Mouse (Mus musculus) hindbrain, embryonic 13.5 days (tissue): ENCODE results near the gene Ror2. TPM values are rescaled to one million over a fixed set of nuclear protein-coding genes. Genes with fewer than 3 reads are reported as not detected.
A peak's percentile ranks its signal among the peaks of the same experiment; 100 is the strongest.

Experiments used
- ATAC-seq: fragments of 200-750 bp; cut with Nextera tagmentation; 2 replicates; pipeline ENCODE4 v1.8.0; 2017; ENCODE audit warnings: moderate TSS enrichment; ENCODE audit not compliant: low FRiP score
- H3K27ac ChIP-seq: fragments of 300-500 bp; sonication (generic); 2 replicates; pipeline ENCODE4 v1.5.1; 2015; ENCODE audit warnings: inconsistent platforms, mild to moderate bottlenecking, moderate library complexity
- H3K27me3 ChIP-seq: fragments of 300-500 bp; sonication (generic); 2 replicates; pipeline ENCODE4 v1.6.1; 2015; ENCODE audit warnings: mild to moderate bottlenecking, inconsistent platforms
- H3K36me3 ChIP-seq: fragments of 300-500 bp; sonication (generic); 2 replicates; pipeline ENCODE4 v1.6.1; 2015; ENCODE audit warnings: mild to moderate bottlenecking, inconsistent platforms
- H3K4me1 ChIP-seq: fragments of 300-500 bp; sonication (generic); replicated peaks from 2 replicates; pipeline ENCODE4 v1.6.1; 2015; ENCODE audit warnings: inconsistent platforms
- H3K4me2 ChIP-seq: fragments of 300-500 bp; sonication (generic); 2 replicates; pipeline ENCODE4 v1.6.1; 2015; ENCODE audit warnings: inconsistent platforms, mild to moderate bottlenecking, moderate library complexity
- H3K4me3 ChIP-seq: fragments of 300-500 bp; sonication (generic); 2 replicates; pipeline ENCODE4 v1.5.1; 2015; ENCODE audit warnings: mild to moderate bottlenecking, inconsistent platforms
- H3K9ac ChIP-seq: fragments of 300-500 bp; sonication (generic); 2 replicates; pipeline ENCODE4 v1.6.1; 2015; ENCODE audit warnings: mild to moderate bottlenecking, inconsistent platforms
- H3K9me3 ChIP-seq: fragments of 300-500 bp; sonication (generic); 2 replicates; pipeline ENCODE4 v1.6.1; 2016; ENCODE audit warnings: inconsistent platforms
- WGBS: fragments of 180-500 bp; shearing (Covaris S2); methylation state at CpG from one replicate; pipeline ENCODE4 v1.1.7; 2015; 5-methylcytosine and 5-hydroxymethylcytosine counted together
- polyA plus RNA-seq: library from polyadenylated mRNA; unstranded; fragments of >200 nt; fragmentation: Nextera tagmentation; extraction: Ambion mirVana; gene quantifications from 2 replicates; pipeline ENCODE4 v1.2.1, GENCODE M21; 2015

Ror2 gene
- polyA plus RNA-seq, 1 experiment from 2014 or later, result 3.5 TPM

DNA sequence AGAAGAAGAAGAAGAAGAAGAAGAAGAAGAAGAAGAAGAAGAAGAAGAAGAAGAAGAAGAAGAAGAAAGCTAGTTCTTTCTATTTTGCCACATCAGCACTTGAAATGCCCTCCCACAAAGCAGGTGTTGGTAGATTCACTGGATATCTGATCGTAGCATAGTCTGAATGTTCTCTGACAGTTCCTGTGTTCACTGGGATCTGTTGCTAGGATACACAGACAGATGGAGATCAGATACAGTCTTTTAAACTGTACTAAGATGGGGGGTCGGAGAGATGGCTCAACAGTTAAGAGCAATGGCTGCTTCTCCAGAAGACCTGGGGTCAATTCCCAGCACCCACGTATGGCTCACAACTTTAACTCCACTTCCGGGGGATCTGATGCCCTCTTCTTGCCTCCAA lies 85.8 kb downstream of the Ror2 start:
- WGBS, result 78% methylated on average over 4 of the region's 4 CpGs
- no peaks in the 10 kb centered on the region for H3K27me3 ChIP-seq

DNA sequence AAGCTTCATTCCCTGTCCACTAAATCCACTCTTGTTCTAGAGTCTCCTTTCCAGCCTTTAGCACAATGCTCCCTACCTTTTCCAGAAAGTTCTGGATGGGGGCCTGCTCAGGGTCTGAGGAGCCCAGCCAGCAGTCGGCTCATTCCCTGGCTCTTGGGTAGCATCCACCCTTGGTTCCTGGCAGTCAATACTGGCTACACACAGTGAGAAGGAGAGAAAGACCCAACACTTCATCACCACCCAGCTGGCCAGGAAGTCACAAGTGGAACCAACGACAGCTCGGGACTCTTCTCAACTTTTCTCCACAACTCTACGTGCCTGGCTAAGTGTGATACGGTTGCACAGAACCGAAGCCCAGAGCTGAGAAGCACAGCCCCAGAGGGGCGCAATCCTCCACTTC lies 86.7 kb downstream of the Ror2 start:
- H3K27me3 ChIP-seq, result no peaks in the 10 kb centered on the region
- H3K4me1 ChIP-seq, result peaks cover 26% of the 10 kb centered on the region
- H3K9ac ChIP-seq, result no peak overlapping the region
- H3K36me3 ChIP-seq, result no peaks in the 10 kb centered on the region
- no peak for ATAC-seq
- WGBS, result 94% methylated on average over 7 of the region's 7 CpGs
- H3K4me3 ChIP-seq, result no peak overlapping the region
- no peak overlapping the region for H3K4me2 ChIP-seq
- no peaks in the 10 kb centered on the region for H3K9me3 ChIP-seq
- no peak overlapping the region for H3K27ac ChIP-seq

More for the DNA sequence above, 85.8 kb downstream of the Ror2 start:
- H3K4me3 ChIP-seq, result no peak overlapping the region
- H3K36me3 ChIP-seq, result no peaks in the 10 kb centered on the region
- no peaks in the 10 kb centered on the region for H3K9me3 ChIP-seq
- no peak overlapping the region for H3K27ac ChIP-seq
- H3K4me1 ChIP-seq, result peaks cover 30% of the 10 kb centered on the region
- no peak for ATAC-seq
- no peak overlapping the region for H3K9ac ChIP-seq
- no peak overlapping the region for H3K4me2 ChIP-seq

DNA sequence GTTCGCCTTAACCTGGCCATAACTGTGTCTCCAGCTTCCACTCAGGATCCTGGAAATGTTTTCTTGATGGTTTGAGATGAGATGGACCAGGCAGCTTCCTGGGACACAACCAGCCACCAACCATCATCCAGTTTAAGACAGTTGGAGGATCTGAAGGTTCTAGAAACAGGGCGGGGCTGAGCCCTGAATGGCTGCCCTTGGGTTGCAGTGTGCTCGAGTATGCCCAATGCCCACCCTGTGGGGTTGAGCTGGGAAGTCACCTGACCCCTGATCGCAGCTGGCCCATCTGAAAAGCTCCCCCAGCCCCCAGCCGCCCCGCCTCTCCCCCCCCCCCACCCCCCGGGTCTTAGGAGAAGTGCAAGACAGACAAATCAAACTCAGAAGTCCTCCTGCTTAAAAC lies 89.2 kb downstream of the Ror2 start:
- Histone ChIP-seq H3K36me3 (no peaks in the 10 kb centered on the region), H3K4me1 (peaks cover 25% of the 10 kb centered on the region), H3K27me3 (no peaks in the 10 kb centered on the region), H3K4me2 (no peak overlapping the region), H3K4me3 (no peak overlapping the region), H3K9ac (no peak overlapping the region), H3K27ac (no peak overlapping the region), H3K9me3 (no peaks in the 10 kb centered on the region)
- no peak for ATAC-seq
- 69% methylated on average over 7 of the region's 7 CpGs for WGBS

GRCm38 (mm10) chr13:53195951-53196677 lies 89.8 kb downstream of the Ror2 start:
- no peak overlapping the region for H3K9ac ChIP-seq
- no peaks in the 10 kb centered on the region for H3K9me3 ChIP-seq
- WGBS, result 81% methylated on average over 6 of the region's 6 CpGs
- no peak overlapping the region for H3K4me2 ChIP-seq
- ATAC-seq, result no peak
- H3K36me3 ChIP-seq, result no peaks in the 10 kb centered on the region
- H3K4me3 ChIP-seq, result no peak overlapping the region
- H3K27ac ChIP-seq, result no peak overlapping the region
- no peaks in the 10 kb centered on the region for H3K27me3 ChIP-seq
- H3K4me1 ChIP-seq, result peaks cover 20% of the 10 kb centered on the region

DNA sequence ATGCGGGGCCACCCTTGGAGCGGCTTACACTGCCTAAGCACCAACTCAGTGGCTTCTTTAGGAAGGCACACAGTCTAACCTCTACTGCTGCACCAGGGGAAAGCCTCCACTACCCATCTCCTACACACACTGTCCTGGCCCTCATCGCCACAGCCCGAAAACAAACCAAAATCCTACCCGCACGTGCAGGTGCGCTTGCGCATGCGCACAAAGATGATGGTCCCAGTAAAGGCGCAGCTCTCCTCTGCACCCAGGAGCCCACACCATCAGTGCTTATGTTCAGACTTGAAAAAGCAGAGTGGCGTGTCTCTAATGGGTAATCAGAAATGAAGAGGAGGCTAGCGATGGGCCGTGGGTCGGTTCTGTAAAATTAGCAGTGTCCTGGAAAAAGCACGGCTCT lies 91.6 kb downstream of the Ror2 start:
- 91% methylated on average over 15 of the region's 15 CpGs for WGBS
- no peak overlapping the region for H3K4me3 ChIP-seq
- H3K9me3 ChIP-seq, result no peaks in the 10 kb centered on the region
- no peak overlapping the region for H3K4me2 ChIP-seq
- H3K27me3 ChIP-seq, result no peaks in the 10 kb centered on the region
- peaks cover 14% of the 10 kb centered on the region; the same call in 1 of the 2 replicates for H3K4me1 ChIP-seq
- H3K36me3 ChIP-seq, result no peaks in the 10 kb centered on the region
- H3K27ac ChIP-seq, result no peak overlapping the region
- no peak for ATAC-seq
- H3K9ac ChIP-seq, result no peak overlapping the region

GRCm38 (mm10) chr13:53193713-53194112 lies 92.2 kb downstream of the Ror2 start:
- Histone ChIP-seq H3K36me3 (no peaks in the 10 kb centered on the region), H3K9ac (no peak overlapping the region), H3K9me3 (no peaks in the 10 kb centered on the region), H3K4me2 (no peak overlapping the region), H3K4me1 (peaks cover 14% of the 10 kb centered on the region; the same call in 1 of the 2 replicates), H3K27me3 (no peaks in the 10 kb centered on the region), H3K27ac (no peak overlapping the region), H3K4me3 (no peak overlapping the region)
- no peak for ATAC-seq
- WGBS, result 64% methylated on average over 6 of the region's 6 CpGs

DNA sequence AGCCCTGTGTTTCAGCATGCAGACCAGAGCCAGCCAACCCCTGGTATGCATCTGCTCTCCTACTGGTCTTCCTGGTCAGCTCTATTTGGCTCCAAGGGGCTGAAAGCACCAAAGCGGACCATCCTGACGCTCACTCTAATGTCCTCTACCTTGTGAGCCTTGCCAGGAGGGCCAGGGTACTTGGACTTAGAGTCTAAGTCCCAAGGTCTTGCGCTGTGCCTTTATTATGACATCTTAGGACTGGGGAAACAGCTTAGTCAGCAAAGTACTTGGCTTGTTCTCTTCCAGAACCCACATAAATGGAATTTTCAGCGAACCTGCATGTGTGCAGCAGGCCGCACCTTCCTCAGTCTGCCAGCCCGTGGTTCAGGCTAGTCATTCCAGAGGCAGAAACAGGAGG lies 93.6 kb downstream of the Ror2 start:
- peaks cover 9% of the 10 kb centered on the region; the same call in 1 of the 2 replicates for H3K4me1 ChIP-seq
- WGBS, result 94% methylated on average over 6 of the region's 6 CpGs
- ATAC-seq, result no peak
- H3K4me3 ChIP-seq, result no peak overlapping the region
- H3K9me3 ChIP-seq, result no peaks in the 10 kb centered on the region
- no peak overlapping the region for H3K4me2 ChIP-seq
- no peaks in the 10 kb centered on the region for H3K36me3 ChIP-seq
- H3K27me3 ChIP-seq, result no peaks in the 10 kb centered on the region
- H3K9ac ChIP-seq, result no peak overlapping the region
- H3K27ac ChIP-seq, result no peak overlapping the region

- ATAC-seq, result no peak
- 72% methylated on average over 7 of the region's 7 CpGs for WGBS
Observed at GRCm38 (mm10) chr13:53191657-53192056, 94.3 kb downstream of the Ror2 start.

GRCm38 (mm10) chr13:53188935-53189334 lies 97.0 kb downstream of the Ror2 start:
- Histone ChIP-seq H3K4me3 (no peak overlapping the region), H3K9ac (no peak overlapping the region), H3K4me1 (0 out of 2 replicates have a peak, but pooled peaks cover 4% of the 10 kb centered on the region), H3K9me3 (no peaks in the 10 kb centered on the region), H3K27ac (no peak overlapping the region), H3K36me3 (no peaks in the 10 kb centered on the region), H3K27me3 (no peaks in the 10 kb centered on the region), H3K4me2 (no peak overlapping the region)
- no peak for ATAC-seq
- WGBS, result 82% methylated on average over 10 of the region's 10 CpGs

More at GRCm38 (mm10) chr13:53191657-53192056, 94.3 kb downstream of the Ror2 start:
- H3K27ac ChIP-seq, result no peak overlapping the region
- no peaks in the 10 kb centered on the region for H3K9me3 ChIP-seq
- peaks cover 6% of the 10 kb centered on the region; the same call in 1 of the 2 replicates for H3K4me1 ChIP-seq
- no peak overlapping the region for H3K4me3 ChIP-seq
- H3K36me3 ChIP-seq, result no peaks in the 10 kb centered on the region
- H3K9ac ChIP-seq, result no peak overlapping the region
- H3K27me3 ChIP-seq, result no peaks in the 10 kb centered on the region
- H3K4me2 ChIP-seq, result no peak overlapping the region

DNA sequence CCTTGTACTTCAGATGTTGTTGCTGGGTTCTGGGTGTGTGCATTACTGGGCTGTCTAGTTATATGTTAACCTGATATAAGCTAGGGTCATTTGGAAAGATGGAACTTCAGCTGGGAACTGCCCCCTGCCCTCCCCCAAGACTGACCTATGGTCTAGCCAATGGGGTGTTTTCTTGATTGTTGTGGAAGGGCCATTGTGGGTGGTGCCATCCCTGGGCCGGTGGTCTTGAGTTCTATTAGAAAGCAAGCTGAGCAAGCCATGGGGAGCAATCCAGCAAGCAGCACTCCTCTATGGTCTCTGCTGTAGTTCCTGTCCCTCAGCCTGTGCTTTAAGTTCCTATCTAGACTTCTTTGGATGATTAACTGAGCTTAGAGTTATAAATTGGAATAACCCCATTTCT lies 101.1 kb downstream of the Ror2 start:
- H3K4me1 ChIP-seq, result no peaks in the 10 kb centered on the region
- H3K27ac ChIP-seq, result no peak overlapping the region
- no peaks in the 10 kb centered on the region for H3K27me3 ChIP-seq
- H3K9ac ChIP-seq, result no peak overlapping the region
- WGBS, result 92% methylated on average over 1 of the region's 1 CpGs
- ATAC-seq, result no peak
- no peaks in the 10 kb centered on the region for H3K36me3 ChIP-seq
- H3K4me2 ChIP-seq, result no peak overlapping the region
- H3K4me3 ChIP-seq, result no peak overlapping the region
- no peaks in the 10 kb centered on the region for H3K9me3 ChIP-seq

- Histone ChIP-seq H3K4me3 (no peak overlapping the region), H3K9me3 (no peaks in the 10 kb centered on the region), H3K27ac (no peak overlapping the region), H3K36me3 (no peaks in the 10 kb centered on the region), H3K4me2 (no peak overlapping the region), H3K27me3 (no peaks in the 10 kb centered on the region), H3K4me1 (peaks cover 4% of the 10 kb centered on the region), H3K9ac (no peak overlapping the region)
- ATAC-seq, result no peak
- 56% methylated on average over 5 of the region's 5 CpGs for WGBS
Observed at GRCm38 (mm10) chr13:53184149-53184548, 101.8 kb downstream of the Ror2 start.

GRCm38 (mm10) chr13:53183161-53183577 lies 102.8 kb downstream of the Ror2 start:
- no peak for ATAC-seq
- Histone ChIP-seq H3K4me1 (peaks cover 14% of the 10 kb centered on the region), H3K9me3 (no peaks in the 10 kb centered on the region), H3K27me3 (no peaks in the 10 kb centered on the region), H3K36me3 (no peaks in the 10 kb centered on the region), H3K27ac (no peak overlapping the region), H3K4me2 (no peak overlapping the region), H3K9ac (no peak overlapping the region), H3K4me3 (no peak overlapping the region)
- WGBS, result 47% methylated on average over 8 of the region's 8 CpGs

DNA sequence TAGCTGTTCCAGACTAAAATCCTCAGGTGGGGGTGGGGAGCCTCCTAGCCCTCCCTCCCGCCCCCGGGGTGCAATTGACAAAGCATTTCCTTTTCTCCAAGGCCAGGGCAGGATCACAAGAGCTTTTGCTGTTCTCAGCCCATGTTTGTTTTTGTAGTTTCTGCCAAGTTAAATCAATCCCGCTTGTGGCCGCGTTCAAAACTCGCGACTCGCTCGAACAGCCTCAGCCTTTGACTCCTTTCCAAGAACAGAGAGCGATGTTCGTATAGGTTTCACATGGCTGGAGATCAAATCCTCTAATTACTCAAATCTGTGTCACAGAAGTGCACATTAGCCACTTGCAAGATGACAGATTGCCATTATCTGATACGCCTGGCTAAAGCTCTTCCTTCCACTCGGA lies 107.3 kb downstream of the Ror2 start:
- no peak overlapping the region for H3K9ac ChIP-seq
- no peaks in the 10 kb centered on the region for H3K36me3 ChIP-seq
- peak overlapping the region; percentile 66 for H3K27ac ChIP-seq
- peak overlapping the region; percentile 30 for H3K4me2 ChIP-seq
- H3K9me3 ChIP-seq, result no peaks in the 10 kb centered on the region
- no peaks in the 10 kb centered on the region for H3K27me3 ChIP-seq
- no peak overlapping the region for H3K4me3 ChIP-seq
- peak; percentile 46; the same call in 1 of the 2 replicates for ATAC-seq
- WGBS, result 7% methylated on average over 13 of the region's 13 CpGs
- peaks cover 30% of the 10 kb centered on the region for H3K4me1 ChIP-seq
